Comparison of ENCODE assay signal across 7 mouse cellular contexts in the genomic region with DNA sequence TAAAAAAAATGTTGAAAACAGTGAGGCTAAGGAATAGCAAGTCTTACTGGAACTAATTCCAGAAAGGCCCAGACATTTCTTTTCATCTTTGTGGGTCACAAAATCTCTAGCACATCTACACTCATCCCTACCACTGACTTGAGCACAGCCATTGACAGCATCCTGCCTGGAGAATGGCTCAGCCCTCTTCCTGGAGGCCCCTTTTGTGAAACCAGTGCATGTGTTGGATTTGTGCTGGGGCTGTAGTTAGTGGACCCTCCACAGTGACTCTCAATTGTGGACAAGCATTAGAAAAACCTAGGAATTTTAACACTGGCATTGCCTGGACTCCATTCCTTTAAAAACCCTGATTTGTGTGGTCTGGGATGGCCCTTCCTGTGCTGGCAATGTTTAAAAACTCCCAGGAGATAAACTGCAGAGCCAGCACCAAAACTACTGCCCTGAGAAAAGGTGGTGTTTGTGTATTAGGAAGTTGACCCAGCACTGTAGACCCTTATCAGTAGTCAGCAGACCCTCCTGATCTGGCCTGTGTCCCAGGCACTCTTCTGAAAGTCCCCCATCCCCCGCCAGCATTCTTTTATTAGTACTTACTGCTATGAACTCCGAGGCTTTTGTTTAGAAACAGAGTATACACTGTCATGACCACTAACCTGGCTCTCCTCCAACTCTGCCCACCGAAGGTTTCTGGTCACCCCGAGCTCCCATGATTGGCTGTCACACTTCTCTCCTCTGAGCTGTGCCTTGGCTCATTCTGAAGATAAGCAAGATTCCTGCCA. TPM values are rescaled to one million over a fixed set of nuclear protein-coding genes. Genes with fewer than 3 reads are reported as not detected.
DNase-seq lines count a peak whose midpoint lies in the region; ATAC-seq and TF ChIP-seq lines count a peak whose summit lies in the region.

No protein-coding gene starts in this region.

- peak; percentile 6 for DNase-seq in G1E (ENCODE audit: low spot score)
- DNase-seq in MN1 (ENCODE audit: low spot score): peak; percentile 22
- DNase-seq in lung, adult 18-20 months: peak; percentile 80 to 88
- no peak for DNase-seq in urinary bladder, postnatal 10 days (ENCODE audit: low spot score)
- no peak for DNase-seq in gastrocnemius, postnatal 4 days (ENCODE audit: low spot score in 2 of 2)

- H3K9me3 ChIP-seq in G1E (replicated peaks): no peaks in the 10 kb centered on the region

- peak; percentile 45; the same call in 1 of the 2 replicates for ATAC-seq in G1E (ENCODE audit: extremely low read depth, insufficient number of reproducible peaks, low FRiP score, poor library complexity, severe bottlenecking)
- peak; percentile 91 to 92 for ATAC-seq in hematopoietic stem cell, adult 5-6 weeks (replicated peaks in 1 of 2; ENCODE audit: insufficient read depth in 1 of 2, low FRiP score in 2 of 2, low TSS enrichment in 1 of 2, low read depth in 1 of 2, poor library complexity in 2 of 2, severe bottlenecking in 2 of 2)
- ATAC-seq in frontal cortex, adult (ENCODE audit: low TSS enrichment): no peak

- 0 out of 2 replicates have a peak, but pooled peaks cover 4% of the 10 kb centered on the region for H3K27me3 ChIP-seq in G1E (ENCODE audit: insufficient read depth, low read length)

- H3K4me3 ChIP-seq in G1E (ENCODE audit: low read depth, low read length): no peak overlapping the region; the same call in 1 of the 2 replicates

- no peaks in the 10 kb centered on the region for H3K36me3 ChIP-seq in G1E (replicated peaks)

- H3K4me1 ChIP-seq in G1E (ENCODE audit: insufficient read depth, low read depth, low read length): peaks cover 8% of the 10 kb centered on the region

- no peak for TF ChIP-seq CTCF in G1E (IDR thresholded peaks at IDR 0.05; ENCODE audit: low read depth, low read length)

RNA-seq across cellular contexts. Expression of a gene that starts 15.7 kb away (rescaled TPM):
- 109 and 126 TPM in 2 replicates for total RNA-seq in G1E (2014; fragmentation: Nextera tagmentation)
- 61.7 and 73.1 TPM in 2 replicates for total RNA-seq in G1E (2017)
- 99.6 and 127 TPM in 2 replicates for polyA plus RNA-seq in G1E (2012)
- 19.8 and 20.6 TPM in 2 replicates for total RNA-seq in hematopoietic stem cell, adult 5-6 weeks (2017)
- total RNA-seq in gastrocnemius, postnatal 4 days (2021): 10 to 100 TPM; 69.9 to 75.5 TPM

Comparison
In these comparisons a context has a peak if more than half of its experiments do, and no peak if none do; other contexts are left out.
1. DNase-seq: peak in G1E (single experiment), MN1 (single experiment) and lung, adult 18-20 months (2 of 2); none in urinary bladder, postnatal 10 days (single experiment) and gastrocnemius, postnatal 4 days (0 of 2).